Mouse (Mus musculus): ENCODE measurements around the gene Smoc1.
A peak's percentile ranks its signal among the peaks of the same experiment; 100 is the strongest.

The Smoc1 gene

GRCm38 (mm10) chr12:81026277-81026994 lies at the start of gene Smoc1:
Smoc1 (plus strand) TSS chr12:81026808.
- no peaks in the 10 kb centered on the region for H3K9me3 ChIP-seq (ENCODE audit: low read length)
- peak within 1 kb of the TSS; percentile 89 for H3K4me3 ChIP-seq (replicated peaks; ENCODE audit: low read length)
- no peak for TF ChIP-seq NANOG (IDR thresholded peaks at IDR 0.05; ENCODE audit: borderline replicate concordance, low read length)
- no peak for TF ChIP-seq POU5F1 (IDR thresholded peaks at IDR 0.05; ENCODE audit: borderline replicate concordance, low read length)
- TF ChIP-seq CTCF (conservative IDR thresholded peaks at IDR 0.05; ENCODE audit: low read length) = no peak
- H3K27me3 ChIP-seq (ENCODE audit: insufficient read depth, low read length) = peaks cover 13% of the 10 kb centered on the region
- H3K36me3 ChIP-seq (ENCODE audit: insufficient read depth, low read length) = peaks cover 45% of the 10 kb centered on the region
- peaks cover 57% of the 10 kb centered on the region for H3K4me1 ChIP-seq (replicated peaks; ENCODE audit: low read depth, low read length)

- no peak for TF ChIP-seq POU5F1 (IDR thresholded peaks at IDR 0.05; ENCODE audit: borderline replicate concordance, low read length)
- TF ChIP-seq CTCF (conservative IDR thresholded peaks at IDR 0.05; ENCODE audit: low read length) = peak; percentile 94
These were observed 44.3 kb upstream of the Smoc1 start for GRCm38 (mm10) chr12:80982326-80982725.

DNA sequence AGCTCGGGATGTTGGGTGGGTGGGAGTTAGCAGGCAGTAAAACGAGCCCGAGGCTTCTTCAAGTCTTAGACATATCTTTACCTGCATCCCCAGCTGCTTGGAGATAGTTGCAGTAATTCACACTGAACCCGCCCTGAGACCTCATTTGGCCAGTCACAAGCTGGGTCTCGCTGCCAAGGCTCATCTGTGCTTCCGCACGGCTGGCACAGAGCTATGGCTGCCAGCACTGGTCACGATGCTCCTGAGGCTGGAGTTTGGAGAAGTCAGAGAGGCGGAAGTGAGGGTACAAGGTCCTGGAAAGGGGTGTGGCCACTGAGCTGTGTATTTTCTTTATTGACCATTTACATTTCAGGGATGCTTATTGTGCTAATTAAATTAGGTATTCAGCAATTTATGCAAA lies 42.9 kb upstream of the Smoc1 start:
- Histone ChIP-seq H3K4me3 (replicated peaks; ENCODE audit: low read length) (no peak overlapping the region), H3K9me3 (ENCODE audit: low read length) (no peaks in the 10 kb centered on the region), H3K4me1 (replicated peaks; ENCODE audit: low read depth, low read length) (peaks cover 10% of the 10 kb centered on the region), H3K36me3 (ENCODE audit: insufficient read depth, low read length) (no peaks in the 10 kb centered on the region), H3K27me3 (ENCODE audit: insufficient read depth, low read length) (peaks cover 3% of the 10 kb centered on the region; the same call in 1 of the 2 replicates)
- no peak for TF ChIP-seq CTCF (conservative IDR thresholded peaks at IDR 0.05; ENCODE audit: low read length)
- no peak for TF ChIP-seq NANOG (IDR thresholded peaks at IDR 0.05; ENCODE audit: borderline replicate concordance, low read length)
- no peak for TF ChIP-seq POU5F1 (IDR thresholded peaks at IDR 0.05; ENCODE audit: borderline replicate concordance, low read length)

More at GRCm38 (mm10) chr12:80982326-80982725, 44.3 kb upstream of the Smoc1 start:
- no peaks in the 10 kb centered on the region for H3K36me3 ChIP-seq (ENCODE audit: insufficient read depth, low read length)
- H3K4me3 ChIP-seq (replicated peaks; ENCODE audit: low read length) = no peak overlapping the region
- peaks cover 5% of the 10 kb centered on the region for H3K4me1 ChIP-seq (replicated peaks; ENCODE audit: low read depth, low read length)
- peaks cover 3% of the 10 kb centered on the region; the same call in 1 of the 2 replicates for H3K27me3 ChIP-seq (ENCODE audit: insufficient read depth, low read length)
- no peaks in the 10 kb centered on the region for H3K9me3 ChIP-seq (ENCODE audit: low read length)

DNA sequence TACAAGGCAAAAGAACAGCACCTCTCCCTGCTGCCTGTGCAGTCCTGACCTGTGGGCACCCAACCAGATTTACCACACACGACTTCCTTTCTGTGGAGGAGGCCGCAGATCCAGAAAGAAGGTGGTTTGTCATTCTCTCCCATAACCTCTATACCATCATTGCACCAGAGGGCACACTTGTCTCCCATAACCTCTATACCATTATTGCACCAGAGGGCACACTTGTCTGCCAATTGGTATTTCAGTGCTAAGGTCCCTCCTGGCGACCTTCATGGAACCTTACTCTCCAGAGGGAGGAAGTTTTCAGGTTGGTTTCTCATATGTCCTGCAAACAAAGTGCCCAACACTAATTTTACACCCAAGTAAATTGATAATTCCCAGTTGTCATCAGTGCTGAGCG lies 40.0 kb upstream of the Smoc1 start:
- TF ChIP-seq POU5F1 (IDR thresholded peaks at IDR 0.05; ENCODE audit: borderline replicate concordance, low read length) = no peak
- no peak for TF ChIP-seq NANOG (IDR thresholded peaks at IDR 0.05; ENCODE audit: borderline replicate concordance, low read length)
- TF ChIP-seq CTCF (conservative IDR thresholded peaks at IDR 0.05; ENCODE audit: low read length) = no peak
- no peaks in the 10 kb centered on the region for H3K36me3 ChIP-seq (ENCODE audit: insufficient read depth, low read length)
- H3K27me3 ChIP-seq (ENCODE audit: insufficient read depth, low read length) = peaks cover 17% of the 10 kb centered on the region
- H3K4me1 ChIP-seq (replicated peaks; ENCODE audit: low read depth, low read length) = peaks cover 37% of the 10 kb centered on the region
- no peaks in the 10 kb centered on the region for H3K9me3 ChIP-seq (ENCODE audit: low read length)
- H3K4me3 ChIP-seq (replicated peaks; ENCODE audit: low read length) = no peak overlapping the region

DNA sequence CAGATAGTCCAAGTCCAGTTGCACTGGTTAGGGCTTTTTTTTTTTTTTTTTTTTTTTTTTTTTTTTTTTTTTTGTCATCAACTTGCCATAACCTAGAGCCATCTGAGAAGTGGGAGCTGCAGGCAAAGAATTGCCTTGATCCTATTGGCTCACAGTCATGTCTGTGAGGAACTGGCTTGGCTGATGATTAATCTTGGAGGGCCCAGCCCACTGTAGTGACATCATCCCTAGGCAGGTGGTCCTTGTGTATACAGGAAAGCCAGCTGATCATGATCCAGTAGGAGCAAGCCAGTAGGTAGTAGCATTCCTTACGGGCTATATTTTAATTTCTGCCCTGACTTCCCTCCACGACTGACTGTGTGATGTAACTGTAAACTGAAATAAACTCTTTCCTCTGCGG lies 38.3 kb upstream of the Smoc1 start:
- Histone ChIP-seq H3K27me3 (ENCODE audit: insufficient read depth, low read length) (peaks cover 30% of the 10 kb centered on the region), H3K36me3 (ENCODE audit: insufficient read depth, low read length) (no peaks in the 10 kb centered on the region), H3K4me1 (replicated peaks; ENCODE audit: low read depth, low read length) (peaks cover 42% of the 10 kb centered on the region), H3K4me3 (replicated peaks; ENCODE audit: low read length) (no peak overlapping the region), H3K9me3 (ENCODE audit: low read length) (no peaks in the 10 kb centered on the region)
- no peak for TF ChIP-seq POU5F1 (IDR thresholded peaks at IDR 0.05; ENCODE audit: borderline replicate concordance, low read length)
- TF ChIP-seq CTCF (conservative IDR thresholded peaks at IDR 0.05; ENCODE audit: low read length) = no peak
- no peak for TF ChIP-seq NANOG (IDR thresholded peaks at IDR 0.05; ENCODE audit: borderline replicate concordance, low read length)

DNA sequence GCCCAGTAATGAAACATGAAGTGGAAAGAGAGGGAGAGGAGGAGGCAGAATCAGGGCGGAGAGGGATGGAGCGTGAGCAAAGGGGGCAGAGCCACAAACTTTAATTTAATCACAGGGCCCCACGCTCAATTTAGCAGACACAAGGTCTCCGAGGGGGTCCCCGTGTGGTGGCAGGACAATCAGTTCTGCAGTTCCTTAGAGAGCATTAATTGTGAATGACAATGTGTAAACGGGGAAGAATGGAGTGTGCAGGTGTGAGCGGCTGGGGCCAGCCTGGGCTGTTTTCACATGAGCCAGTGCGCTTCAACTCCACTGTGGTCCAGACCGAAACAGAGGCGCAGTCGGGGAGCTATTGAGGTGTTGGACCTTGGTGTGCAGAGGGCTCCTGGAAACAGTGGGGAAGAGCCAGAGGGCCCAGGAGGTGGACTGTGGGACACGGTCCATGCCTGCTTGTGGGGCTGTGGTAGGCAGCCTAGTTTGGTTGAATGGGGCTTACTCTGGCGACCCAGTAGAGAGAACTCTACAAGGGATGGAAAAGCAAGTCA lies 35.6 kb upstream of the Smoc1 start:
- Histone ChIP-seq H3K36me3 (ENCODE audit: insufficient read depth, low read length) (no peaks in the 10 kb centered on the region), H3K4me3 (replicated peaks; ENCODE audit: low read length) (peak overlapping the region; percentile 48), H3K9me3 (ENCODE audit: low read length) (peaks cover 5% of the 10 kb centered on the region), H3K4me1 (replicated peaks; ENCODE audit: low read depth, low read length) (peaks cover 37% of the 10 kb centered on the region), H3K27me3 (ENCODE audit: insufficient read depth, low read length) (peaks cover 37% of the 10 kb centered on the region)
- TF ChIP-seq CTCF (conservative IDR thresholded peaks at IDR 0.05; ENCODE audit: low read length) (no peak), POU5F1 (IDR thresholded peaks at IDR 0.05; ENCODE audit: borderline replicate concordance, low read length) (no peak), NANOG (IDR thresholded peaks at IDR 0.05; ENCODE audit: borderline replicate concordance, low read length) (no peak)

DNA sequence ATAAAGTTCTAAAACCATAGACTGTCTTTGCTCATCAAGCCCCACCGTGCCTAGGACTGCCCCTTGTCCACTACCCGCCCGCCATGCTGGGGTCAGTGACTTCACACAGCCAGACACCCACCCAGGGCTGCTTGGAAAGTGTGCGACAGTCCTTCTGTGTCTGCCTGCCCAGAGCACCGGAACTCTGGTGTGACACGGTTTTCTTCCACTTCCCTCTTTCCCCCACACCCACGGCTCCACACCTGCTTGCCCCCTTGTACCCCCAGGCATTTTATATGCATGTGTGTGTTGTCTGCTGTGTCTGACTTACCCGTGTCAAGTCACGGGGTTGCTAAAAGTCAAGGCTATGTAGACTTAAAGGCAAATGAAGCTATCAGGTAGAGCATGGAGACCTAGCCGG lies 34.8 kb upstream of the Smoc1 start:
- H3K9me3 ChIP-seq (ENCODE audit: low read length) = peaks cover 10% of the 10 kb centered on the region
- no peak overlapping the region for H3K4me3 ChIP-seq (replicated peaks; ENCODE audit: low read length)
- peaks cover 37% of the 10 kb centered on the region for H3K4me1 ChIP-seq (replicated peaks; ENCODE audit: low read depth, low read length)
- no peaks in the 10 kb centered on the region for H3K36me3 ChIP-seq (ENCODE audit: insufficient read depth, low read length)
- H3K27me3 ChIP-seq (ENCODE audit: insufficient read depth, low read length) = peaks cover 40% of the 10 kb centered on the region
- TF ChIP-seq CTCF (conservative IDR thresholded peaks at IDR 0.05; ENCODE audit: low read length) (no peak), NANOG (IDR thresholded peaks at IDR 0.05; ENCODE audit: borderline replicate concordance, low read length) (no peak), POU5F1 (IDR thresholded peaks at IDR 0.05; ENCODE audit: borderline replicate concordance, low read length) (no peak)

DNA sequence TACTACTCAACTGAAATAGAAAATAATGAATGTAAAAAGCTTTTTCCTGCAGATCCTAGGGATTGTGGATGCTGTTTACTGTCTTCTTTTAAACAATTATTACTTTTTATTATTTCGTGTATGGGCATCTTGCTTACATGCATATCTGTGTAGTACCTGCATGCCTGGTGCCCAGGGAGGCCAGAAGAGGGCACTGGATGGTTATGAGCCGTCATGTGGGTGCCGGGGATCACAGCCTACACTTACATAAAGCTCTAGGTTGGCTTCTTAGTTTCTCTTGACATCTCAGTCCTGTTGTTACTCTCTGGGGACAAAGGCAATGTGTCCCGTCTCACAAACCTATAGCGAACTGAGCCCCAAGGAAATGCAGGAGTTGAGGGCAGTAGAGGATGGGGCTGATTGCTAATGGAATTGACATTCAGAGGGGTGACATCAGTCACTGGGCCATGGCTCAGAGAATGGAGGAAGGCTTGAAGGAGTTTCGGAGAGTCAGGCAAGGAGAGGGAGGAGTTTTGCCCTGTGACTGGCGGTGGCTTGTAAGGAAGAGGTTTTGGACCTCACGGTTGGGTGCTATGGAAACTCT lies 34.0 kb upstream of the Smoc1 start:
- H3K4me1 ChIP-seq (replicated peaks; ENCODE audit: low read depth, low read length) = peaks cover 37% of the 10 kb centered on the region
- no peaks in the 10 kb centered on the region for H3K36me3 ChIP-seq (ENCODE audit: insufficient read depth, low read length)
- H3K4me3 ChIP-seq (replicated peaks; ENCODE audit: low read length) = no peak overlapping the region
- TF ChIP-seq NANOG (IDR thresholded peaks at IDR 0.05; ENCODE audit: borderline replicate concordance, low read length) = no peak
- no peak for TF ChIP-seq POU5F1 (IDR thresholded peaks at IDR 0.05; ENCODE audit: borderline replicate concordance, low read length)
- TF ChIP-seq CTCF (conservative IDR thresholded peaks at IDR 0.05; ENCODE audit: low read length) = no peak
- H3K27me3 ChIP-seq (ENCODE audit: insufficient read depth, low read length) = peaks cover 48% of the 10 kb centered on the region
- H3K9me3 ChIP-seq (ENCODE audit: low read length) = peaks cover 10% of the 10 kb centered on the region

All from E14TG2a.4 (cell line).